Mouse (Mus musculus) megakaryocyte-erythroid progenitor cell, adult 5-6 weeks (primary cell): ENCODE measurements around the gene Oaz3. TPM values are rescaled to one million over a fixed set of nuclear protein-coding genes. Genes with fewer than 3 reads are reported as not detected.

ENCODE experiments used
- ATAC-seq: replicated peaks from 2 replicates; pipeline ENCODE4 v1.8.0; 2016; ENCODE audit warnings: mild to moderate bottlenecking, inconsistent platforms; ENCODE audit not compliant: severe bottlenecking, poor library complexity, low FRiP score, low TSS enrichment
- total RNA-seq, 2 experiments: library from RNA; stranded (forward) in 1 of 2; stranded (reverse) in 1 of 2; fragments of 200-1000, 215-1000 nt in 1 of 2; fragments of >200 nt in 1 of 2; fragmentation: Nextera tagmentation in 1 of 2; gene quantifications; 2 replicates each; pipeline ENCODE4 v1.2.3; 2014 to 2017

Oaz3 gene
- total RNA-seq, 2 experiments from 2014 or later = not detected

GRCm38 (mm10) chr3:94396336-94396735 lies 47.4 kb downstream of the Oaz3 start:
- ATAC-seq = no peak

GRCm38 (mm10) chr3:94393049-94393448 lies 50.7 kb downstream of the Oaz3 start:
- no peak for ATAC-seq

GRCm38 (mm10) chr3:94392128-94392527 lies 51.6 kb downstream of the Oaz3 start:
- ATAC-seq = no peak

- ATAC-seq = no peak
Observed at GRCm38 (mm10) chr3:94391001-94391400, 52.7 kb downstream of the Oaz3 start.

- no peak for ATAC-seq
Observed at GRCm38 (mm10) chr3:94389420-94389819, 54.3 kb downstream of the Oaz3 start.

- 0 out of 2 replicates have a peak, but pooled peaks have one; percentile 29 for ATAC-seq
Observed at GRCm38 (mm10) chr3:94388047-94388446, 55.7 kb downstream of the Oaz3 start.

GRCm38 (mm10) chr3:94387391-94387790 lies 56.3 kb downstream of the Oaz3 start:
- no peak for ATAC-seq

- no peak for ATAC-seq
Observed at GRCm38 (mm10) chr3:94386671-94387070, 57.0 kb downstream of the Oaz3 start.

- ATAC-seq = no peak
Observed at GRCm38 (mm10) chr3:94383476-94383875, 60.2 kb downstream of the Oaz3 start.

Other genes starting within 250 kb of the Oaz3 start
- gene Gm5286, start 247.2 kb downstream of the Oaz3 start, total RNA-seq (2014; fragmentation: Nextera tagmentation) = not detected in 2 replicates
- not detected in 2 replicates for gene Gm5286, start 247.2 kb downstream of the Oaz3 start, total RNA-seq (2017)
- gene Gm4778, start 179.9 kb downstream of the Oaz3 start, total RNA-seq (2014; fragmentation: Nextera tagmentation) = not detected in 2 replicates
- gene Gm4778, start 179.9 kb downstream of the Oaz3 start, total RNA-seq (2017) = not detected in 2 replicates
- 2.9 and 4.3 TPM in 2 replicates for gene Them4, start 133.8 kb downstream of the Oaz3 start, total RNA-seq (2014; fragmentation: Nextera tagmentation)
- 0.38 and 4.8 TPM in 2 replicates for gene Them4, start 133.8 kb downstream of the Oaz3 start, total RNA-seq (2017)
- gene Them5, start 101.8 kb downstream of the Oaz3 start, total RNA-seq (2014; fragmentation: Nextera tagmentation) = not detected in 2 replicates
- not detected in 2 replicates for gene Them5, start 101.8 kb downstream of the Oaz3 start, total RNA-seq (2017)
- not detected in 2 replicates for gene C2cd4d, start 81.5 kb downstream of the Oaz3 start, total RNA-seq (2014; fragmentation: Nextera tagmentation)
- not detected in 2 replicates for gene C2cd4d, start 81.5 kb downstream of the Oaz3 start, total RNA-seq (2017)
- 4.6 TPM in 1 of 2 replicates, not detected in the other for gene Rorc, start 71.1 kb downstream of the Oaz3 start, total RNA-seq (2014; fragmentation: Nextera tagmentation)
- gene Rorc, start 71.1 kb downstream of the Oaz3 start, total RNA-seq (2017) = 0.15 TPM in 1 of 2 replicates, not detected in the other
- gene Lingo4, start 45.4 kb downstream of the Oaz3 start, total RNA-seq (2014; fragmentation: Nextera tagmentation) = 1.0 TPM in 1 of 2 replicates, not detected in the other
- 0.28 TPM in 1 of 2 replicates, not detected in the other for gene Lingo4, start 45.4 kb downstream of the Oaz3 start, total RNA-seq (2017)
- gene Tdrkh, start 30.6 kb downstream of the Oaz3 start, total RNA-seq (2014; fragmentation: Nextera tagmentation) = 2.3 and 12.0 TPM in 2 replicates
- gene Tdrkh, start 30.6 kb downstream of the Oaz3 start, total RNA-seq (2017) = 4.7 and 6.8 TPM in 2 replicates
- gene Mrpl9, start 597 bp downstream of the Oaz3 start, total RNA-seq (2014; fragmentation: Nextera tagmentation) = 47.9 and 62.5 TPM in 2 replicates
- gene Mrpl9, start 597 bp downstream of the Oaz3 start, total RNA-seq (2017) = 92.4 and 99.0 TPM in 2 replicates
- gene Celf3, start 34.4 kb upstream of the Oaz3 start, total RNA-seq (2014; fragmentation: Nextera tagmentation) = not detected in 2 replicates
- not detected in 2 replicates for gene Celf3, start 34.4 kb upstream of the Oaz3 start, total RNA-seq (2017)
- 3.9 TPM in 1 of 2 replicates, not detected in the other for gene Riiad1, start 36.4 kb upstream of the Oaz3 start, total RNA-seq (2014; fragmentation: Nextera tagmentation)
- gene Riiad1, start 36.4 kb upstream of the Oaz3 start, total RNA-seq (2017) = not detected in 2 replicates
- 24.2 and 45.2 TPM in 2 replicates for gene Snx27, start 138.8 kb upstream of the Oaz3 start, total RNA-seq (2014; fragmentation: Nextera tagmentation)
- gene Snx27, start 138.8 kb upstream of the Oaz3 start, total RNA-seq (2017) = 30.2 and 30.5 TPM in 2 replicates
- not detected in 2 replicates for gene Gm10972, start 199.2 kb upstream of the Oaz3 start, total RNA-seq (2014; fragmentation: Nextera tagmentation)
- not detected in 2 replicates for gene Gm10972, start 199.2 kb upstream of the Oaz3 start, total RNA-seq (2017)
- 6.6 and 6.7 TPM in 2 replicates for gene Tuft1, start 215.0 kb upstream of the Oaz3 start, total RNA-seq (2014; fragmentation: Nextera tagmentation)
- gene Tuft1, start 215.0 kb upstream of the Oaz3 start, total RNA-seq (2017) = 7.4 and 10.4 TPM in 2 replicates
- gene Selenbp2, start 249.6 kb upstream of the Oaz3 start, total RNA-seq (2014; fragmentation: Nextera tagmentation) = 0.74 and 7.0 TPM in 2 replicates
- gene Selenbp2, start 249.6 kb upstream of the Oaz3 start, total RNA-seq (2017) = 1.1 TPM in 1 of 2 replicates, not detected in the other